Mouse (Mus musculus) heart, embryonic 10.5 days (tissue): ENCODE measurements around the gene Eef1akmt1. TPM values are rescaled to one million over a fixed set of nuclear protein-coding genes. Genes with fewer than 3 reads are reported as not detected.

Experiments used
- DNase-seq: peaks from one replicate; pipeline ENCODE4 v3.0.0-alpha.2; 2017; ENCODE audit warnings: low spot score
- H3K27ac ChIP-seq: fragments of 300-500 bp; sonication (generic); 2 replicates; pipeline ENCODE4 v1.5.1; 2016; ENCODE audit warnings: mild to moderate bottlenecking
- H3K27me3 ChIP-seq: fragments of 300-500 bp; sonication (generic); 2 replicates; pipeline ENCODE4 v1.6.1; 2016; ENCODE audit warnings: mild to moderate bottlenecking; ENCODE audit not compliant: poor library complexity, insufficient read depth, severe bottlenecking
- H3K36me3 ChIP-seq: fragments of 300-500 bp; sonication (generic); 2 replicates; pipeline ENCODE4 v1.6.1; 2016; ENCODE audit warnings: mild to moderate bottlenecking, moderate library complexity
- H3K4me1 ChIP-seq: fragments of 300-500 bp; sonication (generic); 2 replicates; pipeline ENCODE4 v1.6.1; 2016; ENCODE audit warnings: mild to moderate bottlenecking
- H3K4me3 ChIP-seq: fragments of 300-500 bp; sonication (generic); 2 replicates; pipeline ENCODE4 v1.5.1; 2016; ENCODE audit warnings: mild to moderate bottlenecking, moderate library complexity
- H3K9me3 ChIP-seq: fragments of 300-500 bp; sonication (generic); 2 replicates; pipeline ENCODE4 v1.6.1; 2016; ENCODE audit warnings: mild to moderate bottlenecking, moderate library complexity
- WGBS: fragments of 180-500 bp; shearing (Covaris S2); methylation state at CpG from one replicate; pipeline ENCODE4 v1.1.7; 2016; 5-methylcytosine and 5-hydroxymethylcytosine counted together
- polyA plus RNA-seq: library from polyadenylated mRNA; unstranded; fragments of >200 nt; fragmentation: Nextera tagmentation; extraction: Ambion mirVana; gene quantifications from 2 replicates; pipeline ENCODE4 v1.2.1, GENCODE M21; 2016

Eef1akmt1 gene
- polyA plus RNA-seq, 1 experiment from 2014 or later: 93.8 TPM

- DNase-seq: no peak
Measured at GRCm38 (mm10) chr14:57576364-57577060, 5.1 kb upstream of the Eef1akmt1 start.

GRCm38 (mm10) chr14:57574792-57575587, 3.6 kb upstream of the Eef1akmt1 start:
- Histone ChIP-seq H3K9me3 (no peaks in the 10 kb centered on the region), H3K4me1 (peaks cover 4% of the 10 kb centered on the region; the same call in 1 of the 2 replicates), H3K27ac (no peak overlapping the region), H3K27me3 (no peaks in the 10 kb centered on the region), H3K36me3 (peaks cover 24% of the 10 kb centered on the region), H3K4me3 (no peak overlapping the region)
- 79% methylated on average over 6 of the region's 6 CpGs for WGBS
- no peak for DNase-seq

More at GRCm38 (mm10) chr14:57576364-57577060, 5.1 kb upstream of the Eef1akmt1 start:
- 91% methylated on average over 2 of the region's 2 CpGs for WGBS
- no peaks in the 10 kb centered on the region for H3K4me1 ChIP-seq
- no peak overlapping the region for H3K27ac ChIP-seq
- H3K4me3 ChIP-seq: no peak overlapping the region
- H3K36me3 ChIP-seq: peaks cover 29% of the 10 kb centered on the region
- no peaks in the 10 kb centered on the region for H3K9me3 ChIP-seq
- no peaks in the 10 kb centered on the region for H3K27me3 ChIP-seq

GRCm38 (mm10) chr14:57565626-57566025, 5.8 kb downstream of the Eef1akmt1 start:
- DNase-seq: no peak
- Histone ChIP-seq H3K9me3 (no peaks in the 10 kb centered on the region), H3K27ac (no peak overlapping the region), H3K27me3 (no peaks in the 10 kb centered on the region), H3K4me1 (peaks cover 6% of the 10 kb centered on the region; the same call in 1 of the 2 replicates), H3K4me3 (no peak overlapping the region), H3K36me3 (peaks cover 8% of the 10 kb centered on the region; the same call in 1 of the 2 replicates)
- 81% methylated on average over 6 of the region's 6 CpGs for WGBS

GRCm38 (mm10) chr14:57556922-57557321, 14.5 kb downstream of the Eef1akmt1 start:
- 0 out of 2 replicates have a peak, but pooled peaks cover 7% of the 10 kb centered on the region for H3K36me3 ChIP-seq
- WGBS: 86% methylated on average over 1 of the region's 1 CpGs
- no peaks in the 10 kb centered on the region for H3K9me3 ChIP-seq

GRCm38 (mm10) chr14:57555471-57556070, 15.8 kb downstream of the Eef1akmt1 start:
- no peak overlapping the region for H3K4me3 ChIP-seq
- H3K27me3 ChIP-seq: no peaks in the 10 kb centered on the region
- 78% methylated on average over 7 of the region's 7 CpGs for WGBS
- H3K36me3 ChIP-seq: 0 out of 2 replicates have a peak, but pooled peaks cover 7% of the 10 kb centered on the region
- H3K4me1 ChIP-seq: no peaks in the 10 kb centered on the region
- no peaks in the 10 kb centered on the region for H3K9me3 ChIP-seq
- DNase-seq: no peak
- no peak overlapping the region for H3K27ac ChIP-seq

More at GRCm38 (mm10) chr14:57556922-57557321, 14.5 kb downstream of the Eef1akmt1 start:
- H3K27me3 ChIP-seq: no peaks in the 10 kb centered on the region
- no peaks in the 10 kb centered on the region for H3K4me1 ChIP-seq
- no peak for DNase-seq
- H3K27ac ChIP-seq: no peak overlapping the region
- no peak overlapping the region for H3K4me3 ChIP-seq

GRCm38 (mm10) chr14:57554434-57554833, 17.0 kb downstream of the Eef1akmt1 start:
- DNase-seq: no peak
- WGBS: 82% methylated on average over 5 of the region's 5 CpGs

GRCm38 (mm10) chr14:57552945-57553344, 18.5 kb downstream of the Eef1akmt1 start:
- H3K4me3 ChIP-seq: no peak overlapping the region
- no peak overlapping the region for H3K27ac ChIP-seq
- no peaks in the 10 kb centered on the region for H3K9me3 ChIP-seq
- no peak for DNase-seq
- peaks cover 21% of the 10 kb centered on the region; the same call in 1 of the 2 replicates for H3K36me3 ChIP-seq
- H3K4me1 ChIP-seq: no peaks in the 10 kb centered on the region
- H3K27me3 ChIP-seq: no peaks in the 10 kb centered on the region

More at GRCm38 (mm10) chr14:57554434-57554833, 17.0 kb downstream of the Eef1akmt1 start:
- H3K4me3 ChIP-seq: no peak overlapping the region
- no peak overlapping the region for H3K27ac ChIP-seq
- no peaks in the 10 kb centered on the region for H3K9me3 ChIP-seq
- H3K36me3 ChIP-seq: peaks cover 12% of the 10 kb centered on the region; the same call in 1 of the 2 replicates
- H3K27me3 ChIP-seq: no peaks in the 10 kb centered on the region
- H3K4me1 ChIP-seq: no peaks in the 10 kb centered on the region

- DNase-seq: no peak
- WGBS: 81% methylated on average over 5 of the region's 5 CpGs
- no peaks in the 10 kb centered on the region for H3K9me3 ChIP-seq
- peaks cover 14% of the 10 kb centered on the region; the same call in 1 of the 2 replicates for H3K36me3 ChIP-seq
- peaks cover 12% of the 10 kb centered on the region; the same call in 1 of the 2 replicates for H3K4me1 ChIP-seq
- no peak overlapping the region for H3K4me3 ChIP-seq
- H3K27ac ChIP-seq: no peak overlapping the region
- peaks cover 9% of the 10 kb centered on the region; the same call in 1 of the 2 replicates for H3K27me3 ChIP-seq
Measured at GRCm38 (mm10) chr14:57547062-57547461, 24.4 kb downstream of the Eef1akmt1 start.

- Histone ChIP-seq H3K9me3 (no peaks in the 10 kb centered on the region), H3K27ac (no peak overlapping the region), H3K4me3 (no peak overlapping the region), H3K36me3 (peaks cover 14% of the 10 kb centered on the region; the same call in 1 of the 2 replicates), H3K27me3 (peaks cover 14% of the 10 kb centered on the region; the same call in 1 of the 2 replicates), H3K4me1 (peaks cover 14% of the 10 kb centered on the region; the same call in 1 of the 2 replicates)
- no peak for DNase-seq
- 26% methylated on average over 13 of the region's 13 CpGs for WGBS
Measured at GRCm38 (mm10) chr14:57546557-57547021, 24.8 kb downstream of the Eef1akmt1 start.

GRCm38 (mm10) chr14:57546131-57546530, 25.3 kb downstream of the Eef1akmt1 start:
- Histone ChIP-seq H3K4me3 (no peak overlapping the region), H3K27me3 (peaks cover 16% of the 10 kb centered on the region; the same call in 1 of the 2 replicates), H3K9me3 (no peaks in the 10 kb centered on the region), H3K4me1 (peaks cover 14% of the 10 kb centered on the region; the same call in 1 of the 2 replicates), H3K27ac (no peak overlapping the region), H3K36me3 (peaks cover 14% of the 10 kb centered on the region; the same call in 1 of the 2 replicates)
- DNase-seq: no peak
- WGBS: 76% methylated on average over 8 of the region's 8 CpGs

GRCm38 (mm10) chr14:57545526-57545925, 25.9 kb downstream of the Eef1akmt1 start:
- H3K27me3 ChIP-seq: peaks cover 22% of the 10 kb centered on the region; the same call in 1 of the 2 replicates
- H3K36me3 ChIP-seq: peaks cover 14% of the 10 kb centered on the region; the same call in 1 of the 2 replicates
- H3K27ac ChIP-seq: no peak overlapping the region
- H3K4me3 ChIP-seq: no peak overlapping the region
- 80% methylated on average over 17 of the region's 17 CpGs for WGBS
- H3K9me3 ChIP-seq: no peaks in the 10 kb centered on the region
- DNase-seq: no peak
- H3K4me1 ChIP-seq: peaks cover 14% of the 10 kb centered on the region; the same call in 1 of the 2 replicates

GRCm38 (mm10) chr14:57543420-57544039, 27.9 kb downstream of the Eef1akmt1 start:
- peaks cover 14% of the 10 kb centered on the region; the same call in 1 of the 2 replicates for H3K4me1 ChIP-seq
- H3K9me3 ChIP-seq: no peaks in the 10 kb centered on the region
- no peak for DNase-seq
- H3K27ac ChIP-seq: no peak overlapping the region
- H3K4me3 ChIP-seq: no peak overlapping the region
- no peaks in the 10 kb centered on the region for H3K36me3 ChIP-seq
- 80% methylated on average over 13 of the region's 13 CpGs for WGBS
- peaks cover 26% of the 10 kb centered on the region; the same call in 1 of the 2 replicates for H3K27me3 ChIP-seq
